Mouse (Mus musculus) embryonic facial prominence, embryonic 12.5 days (tissue): ENCODE measurements around the gene Ccnl2. TPM values are rescaled to one million over a fixed set of nuclear protein-coding genes. Genes with fewer than 3 reads are reported as not detected.
A peak's percentile ranks its signal among the peaks of the same experiment; 100 is the strongest.

Experiments
- ATAC-seq: fragments of 200-750 bp; cut with Nextera tagmentation; 2 replicates; pipeline ENCODE4 v1.8.0; 2017; ENCODE audit not compliant: insufficient number of reproducible peaks, insufficient read depth, low FRiP score, low TSS enrichment
- H3K27ac ChIP-seq: fragments of 300-500 bp; sonication (generic); 2 replicates; pipeline ENCODE4 v1.5.1; 2016; ENCODE audit warnings: mild to moderate bottlenecking
- H3K27me3 ChIP-seq: fragments of 300-500 bp; sonication (generic); 2 replicates; pipeline ENCODE4 v1.6.1; 2016; ENCODE audit warnings: mild to moderate bottlenecking, moderate library complexity
- H3K36me3 ChIP-seq: fragments of 300-500 bp; sonication (generic); 2 replicates; pipeline ENCODE4 v1.6.1; 2016; ENCODE audit warnings: mild to moderate bottlenecking
- H3K4me1 ChIP-seq: fragments of 300-500 bp; sonication (generic); 2 replicates; pipeline ENCODE4 v1.6.1; 2016
- H3K4me2 ChIP-seq: fragments of 300-500 bp; sonication (generic); replicated peaks from 2 replicates; pipeline ENCODE4 v1.6.1; 2016; ENCODE audit warnings: mild to moderate bottlenecking, moderate library complexity
- H3K4me3 ChIP-seq: fragments of 300-500 bp; sonication (generic); 2 replicates; pipeline ENCODE4 v1.5.1; 2016; ENCODE audit warnings: mild to moderate bottlenecking
- H3K9ac ChIP-seq: fragments of 300-500 bp; sonication (generic); 2 replicates; pipeline ENCODE4 v1.6.1; 2016; ENCODE audit warnings: mild to moderate bottlenecking, moderate library complexity
- H3K9me3 ChIP-seq: fragments of 300-500 bp; sonication (generic); 2 replicates; pipeline ENCODE4 v1.6.1; 2016; ENCODE audit warnings: mild to moderate bottlenecking, moderate library complexity
- WGBS: fragments of 180-500 bp; shearing (Covaris S2); methylation state at CpG from one replicate; pipeline ENCODE4 v1.1.7; 2016; 5-methylcytosine and 5-hydroxymethylcytosine counted together
- polyA plus RNA-seq: library from polyadenylated mRNA; unstranded; fragments of >200 nt; fragmentation: Nextera tagmentation; extraction: Ambion mirVana; gene quantifications from 2 replicates; pipeline ENCODE4 v1.2.1, GENCODE M21; 2016

Ccnl2 gene
- polyA plus RNA-seq, 1 experiment from 2014 or later, result 243 TPM

DNA sequence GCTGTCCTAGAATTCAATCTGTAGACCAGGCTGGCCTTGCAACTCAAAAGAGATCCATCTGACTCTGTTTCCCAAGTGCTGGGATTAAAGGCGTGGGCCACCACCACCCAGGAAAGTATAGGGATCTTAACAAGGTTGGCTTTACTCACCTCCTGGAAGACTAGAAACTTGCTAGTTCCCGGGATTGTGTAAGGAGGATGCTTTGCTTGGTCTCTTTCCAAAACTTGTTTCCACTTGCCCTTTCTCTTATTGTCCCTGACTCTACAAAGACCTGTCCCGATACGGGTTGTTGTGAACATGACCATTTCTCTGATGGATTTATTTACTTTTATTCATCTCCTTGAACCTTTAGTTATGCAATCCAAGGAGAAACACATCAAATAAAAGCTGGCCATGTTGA is 17.6 kb downstream of the Ccnl2 start:
- peaks cover 23% of the 10 kb centered on the region for H3K36me3 ChIP-seq
- no peak for ATAC-seq

DNA sequence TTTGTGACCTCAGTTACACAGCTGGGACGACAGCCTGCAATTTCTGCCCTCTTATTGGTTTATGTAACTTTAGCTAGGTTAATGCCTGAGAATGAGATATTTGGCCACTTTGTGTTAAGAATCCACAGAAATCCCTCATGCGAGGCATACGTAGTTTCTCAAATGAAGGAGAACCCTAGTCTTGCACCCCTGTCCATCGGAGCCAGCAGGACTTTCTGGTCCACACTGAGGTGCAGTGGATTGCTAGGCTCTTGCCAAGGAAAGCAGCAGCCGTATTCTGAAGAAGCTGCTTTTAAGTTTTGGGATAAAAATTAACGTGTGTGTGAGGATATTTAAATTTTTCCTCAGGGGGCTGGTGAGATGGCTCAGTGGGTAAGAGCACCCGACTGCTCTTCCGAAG is 18.3 kb downstream of the Ccnl2 start:
- ATAC-seq, result no peak
- H3K4me1 ChIP-seq, result peaks cover 26% of the 10 kb centered on the region
- peaks cover 15% of the 10 kb centered on the region for H3K36me3 ChIP-seq
- H3K27ac ChIP-seq, result peak overlapping the region; percentile 18
- H3K4me2 ChIP-seq, result peak overlapping the region; percentile 85; the same call in 1 of the 2 replicates
- H3K4me3 ChIP-seq, result peak overlapping the region; percentile 92
- no peaks in the 10 kb centered on the region for H3K9me3 ChIP-seq
- no peak overlapping the region for H3K9ac ChIP-seq
- 57% methylated on average over 8 of the region's 8 CpGs for WGBS
- H3K27me3 ChIP-seq, result no peaks in the 10 kb centered on the region

More for the DNA sequence above, 17.6 kb downstream of the Ccnl2 start:
- Histone ChIP-seq H3K4me3 (no peak overlapping the region), H3K4me1 (peaks cover 26% of the 10 kb centered on the region), H3K27me3 (no peaks in the 10 kb centered on the region), H3K27ac (no peak overlapping the region), H3K9ac (no peak overlapping the region), H3K4me2 (no peak overlapping the region), H3K9me3 (no peaks in the 10 kb centered on the region)
- 93% methylated on average over 4 of the region's 4 CpGs for WGBS

DNA sequence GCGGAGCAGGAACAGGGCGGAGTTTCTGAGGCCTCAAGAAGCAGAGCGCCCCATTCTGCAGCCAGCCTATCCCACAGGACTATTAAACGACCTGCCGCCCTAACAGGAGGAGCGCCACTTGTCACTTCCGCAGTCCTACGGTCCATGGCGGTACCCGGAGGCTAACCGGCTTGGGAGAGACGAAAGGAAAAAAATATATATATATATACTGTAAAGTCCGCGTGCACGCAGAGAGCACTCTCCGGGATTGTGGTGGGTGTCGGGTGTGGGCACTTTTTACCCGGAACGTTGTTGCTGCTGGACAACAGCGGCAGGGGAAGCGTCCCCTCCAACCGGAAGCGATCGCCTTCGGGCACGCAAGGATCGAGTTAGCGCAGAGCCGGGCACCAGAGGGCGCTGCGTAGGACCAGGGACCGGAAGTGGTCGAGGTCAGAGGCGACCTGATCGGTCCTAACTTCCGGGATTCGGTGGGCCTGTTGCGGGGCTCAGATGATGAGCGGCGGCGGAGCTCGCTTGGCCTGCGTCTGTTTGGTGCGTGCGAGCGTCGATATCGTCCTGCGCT is 19.0 kb downstream of the Ccnl2 start, which contains the start of gene Aurkaip1:
Gene Aurkaip1, plus strand, starts transcription at position 68 of the 562 bp plus-strand sequence.
- peak within 1 kb of the TSS; percentile 96 for H3K9ac ChIP-seq
- peak within 1 kb of the TSS; percentile 92 for H3K4me3 ChIP-seq
- under 1% methylated on average over 49 of the region's 49 CpGs for WGBS
- H3K27ac ChIP-seq, result peak within 1 kb of the TSS; percentile 87
- peaks cover 12% of the 10 kb centered on the region; the same call in 1 of the 2 replicates for H3K36me3 ChIP-seq
- peak within 1 kb of the TSS; percentile 85 for H3K4me2 ChIP-seq
- peak; percentile 90 for ATAC-seq
- H3K27me3 ChIP-seq, result no peaks in the 10 kb centered on the region
- no peaks in the 10 kb centered on the region for H3K9me3 ChIP-seq
- peaks cover 26% of the 10 kb centered on the region for H3K4me1 ChIP-seq

DNA sequence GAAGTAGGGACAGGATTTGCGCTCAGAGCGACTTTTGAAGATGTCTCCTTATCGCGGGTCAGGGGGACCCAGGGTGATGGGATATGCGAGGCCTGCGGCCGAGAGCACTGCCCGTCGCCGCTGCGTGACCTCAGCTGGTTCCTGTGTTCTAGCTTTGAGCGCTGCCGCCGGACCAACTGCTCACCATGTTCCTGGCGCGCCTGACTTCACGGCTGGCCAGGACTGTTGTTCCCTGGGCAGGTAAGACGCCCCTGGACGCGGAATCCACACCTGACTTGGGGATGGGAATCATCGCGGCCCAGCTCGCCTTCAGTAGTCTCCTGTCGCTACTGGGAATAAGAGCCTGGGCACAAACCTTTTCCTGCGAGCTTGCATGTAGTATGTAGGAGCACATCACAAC is 19.5 kb downstream of the Ccnl2 start:
- H3K4me2 ChIP-seq, result peak overlapping the region; percentile 85
- peaks cover 26% of the 10 kb centered on the region for H3K4me1 ChIP-seq
- 0 out of 2 replicates have a peak, but pooled peaks have one; percentile 17 for ATAC-seq
- WGBS, result 1% methylated on average over 25 of the region's 25 CpGs
- H3K4me3 ChIP-seq, result peak overlapping the region; percentile 92
- H3K36me3 ChIP-seq, result peaks cover 8% of the 10 kb centered on the region; the same call in 1 of the 2 replicates
- H3K9me3 ChIP-seq, result no peaks in the 10 kb centered on the region
- H3K27me3 ChIP-seq, result no peaks in the 10 kb centered on the region
- peak overlapping the region; percentile 87 for H3K27ac ChIP-seq
- peak overlapping the region; percentile 96 for H3K9ac ChIP-seq

DNA sequence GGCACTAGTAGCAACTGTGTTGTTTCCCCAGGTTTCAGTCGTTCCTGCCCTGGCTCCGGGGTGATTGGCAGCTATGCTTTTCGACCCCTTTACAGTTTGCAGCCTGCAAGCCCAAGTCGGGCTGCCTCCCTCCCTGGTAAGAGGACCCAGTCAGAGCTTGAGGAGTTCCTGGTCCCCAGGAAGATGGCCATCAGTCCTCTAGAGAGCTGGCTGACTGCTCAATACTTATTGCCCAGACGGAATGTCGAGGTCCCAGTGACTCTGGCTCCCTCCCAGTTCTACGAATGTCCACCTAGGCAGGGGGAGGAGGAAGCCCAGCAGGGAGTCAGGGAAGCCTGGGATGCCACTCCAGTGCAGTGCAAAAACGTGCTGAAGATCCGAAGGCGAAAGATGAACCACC is 20.0 kb downstream of the Ccnl2 start:
- 0 out of 2 replicates have a peak overlapping the region, but pooled peaks have one; percentile 87 for H3K27ac ChIP-seq

DNA sequence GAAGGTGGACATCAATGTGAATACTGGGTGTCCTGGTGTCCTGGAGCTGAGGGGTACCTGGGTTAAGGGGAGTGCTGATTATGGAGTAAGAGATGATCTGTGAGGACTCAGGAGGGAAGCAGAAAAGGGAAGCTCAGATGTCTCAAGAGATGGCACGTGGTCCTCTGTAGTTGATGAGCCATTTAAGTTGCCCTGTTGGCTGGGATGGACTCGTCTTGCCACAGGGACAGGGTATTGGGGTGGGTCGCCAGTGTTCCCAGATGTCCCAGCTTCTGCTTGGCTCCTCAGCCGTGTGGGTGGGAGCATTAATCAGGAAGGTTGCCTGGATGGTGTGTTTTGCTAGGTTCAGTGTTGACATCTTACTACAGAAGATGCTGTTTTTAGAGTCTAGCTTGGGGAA is 20.9 kb downstream of the Ccnl2 start:
- Histone ChIP-seq H3K4me2 (no peak overlapping the region), H3K4me3 (0 out of 2 replicates have a peak overlapping the region, but pooled peaks have one; percentile 16)
- 89% methylated on average over 4 of the region's 4 CpGs for whole genome bisulfite sequencing

More for the DNA sequence above, 20.0 kb downstream of the Ccnl2 start:
- Histone ChIP-seq H3K4me2 (peak overlapping the region; percentile 85), H3K9me3 (no peaks in the 10 kb centered on the region), H3K27me3 (no peaks in the 10 kb centered on the region), H3K36me3 (peaks cover 8% of the 10 kb centered on the region; the same call in 1 of the 2 replicates), H3K9ac (peak overlapping the region; percentile 96), H3K4me1 (peaks cover 26% of the 10 kb centered on the region), H3K4me3 (peak overlapping the region; percentile 92)
- WGBS, result 57% methylated on average over 10 of the region's 10 CpGs
- ATAC-seq, result no peak

DNA sequence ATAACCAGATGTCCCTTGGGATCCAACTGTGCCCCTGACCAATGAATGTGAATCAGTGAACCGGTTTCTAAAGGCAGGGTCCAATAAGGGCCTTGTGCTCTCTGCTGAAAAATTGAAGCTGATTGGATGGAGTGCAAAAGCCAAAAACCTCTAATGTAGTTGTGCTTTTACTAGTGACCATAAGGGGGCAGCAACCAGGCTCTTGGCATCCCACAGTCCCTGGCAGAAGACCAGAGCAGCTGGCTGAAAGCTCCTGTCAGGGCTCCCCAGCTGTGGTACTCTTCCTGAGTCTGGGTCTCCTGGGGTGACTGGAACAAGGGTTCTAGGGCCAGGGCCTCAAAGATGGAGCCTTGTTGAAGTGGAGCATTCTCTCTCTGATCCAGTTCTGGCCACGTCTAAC is 21.5 kb downstream of the Ccnl2 start:
- peak overlapping the region; percentile 17; the same call in 1 of the 2 replicates for H3K4me2 ChIP-seq
- H3K4me1 ChIP-seq, result peaks cover 26% of the 10 kb centered on the region
- 43% methylated on average over 2 of the region's 2 CpGs for WGBS
- ATAC-seq, result no peak
- no peaks in the 10 kb centered on the region for H3K9me3 ChIP-seq
- H3K27ac ChIP-seq, result peak overlapping the region; percentile 4; the same call in 1 of the 2 replicates
- no peaks in the 10 kb centered on the region for H3K27me3 ChIP-seq
- no peak overlapping the region for H3K9ac ChIP-seq
- no peaks in the 10 kb centered on the region; the same call in 1 of the 2 replicates for H3K36me3 ChIP-seq
- H3K4me3 ChIP-seq, result peak overlapping the region; percentile 16; the same call in 1 of the 2 replicates

More for the DNA sequence above, 20.9 kb downstream of the Ccnl2 start:
- Histone ChIP-seq H3K9ac (no peak overlapping the region), H3K36me3 (no peaks in the 10 kb centered on the region; the same call in 1 of the 2 replicates), H3K4me1 (peaks cover 26% of the 10 kb centered on the region), H3K9me3 (no peaks in the 10 kb centered on the region), H3K27me3 (no peaks in the 10 kb centered on the region), H3K27ac (no peak overlapping the region)
- ATAC-seq, result no peak

DNA sequence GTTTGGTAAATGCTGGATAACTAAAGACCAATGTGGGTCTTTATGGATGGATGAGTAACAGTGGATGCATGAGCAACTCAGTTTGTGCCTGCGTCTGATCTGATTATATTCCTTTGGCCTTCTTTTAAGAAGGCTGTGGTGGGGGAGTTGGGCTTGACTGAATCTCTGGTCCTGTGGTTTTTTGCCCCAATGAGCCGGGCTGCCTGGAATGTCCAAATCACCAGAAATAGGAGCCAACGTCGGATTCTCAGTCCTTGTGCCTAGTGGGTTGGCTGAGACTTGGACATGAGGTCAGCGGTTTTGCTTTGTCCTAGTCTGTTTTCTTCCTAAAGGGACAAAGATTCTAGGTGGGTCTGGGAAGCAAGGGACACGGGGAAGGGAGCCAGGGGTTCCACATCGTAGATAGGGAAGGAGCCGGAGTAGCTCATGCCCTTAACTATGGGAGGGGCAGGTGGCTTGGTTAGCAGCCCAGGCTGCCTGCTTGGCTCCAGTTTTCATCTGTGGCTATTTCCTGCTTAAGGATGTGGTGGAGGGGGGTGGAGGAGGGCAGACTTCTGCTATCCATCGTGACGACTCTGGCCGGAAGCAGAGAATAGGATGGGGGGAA is 25.2 kb downstream of the Ccnl2 start:
- WGBS, result 77% methylated on average over 11 of the region's 11 CpGs
- no peaks in the 10 kb centered on the region for H3K9me3 ChIP-seq
- H3K27ac ChIP-seq, result no peak overlapping the region
- H3K9ac ChIP-seq, result no peak overlapping the region
- peaks cover 3% of the 10 kb centered on the region for H3K36me3 ChIP-seq
- H3K27me3 ChIP-seq, result no peaks in the 10 kb centered on the region
- H3K4me1 ChIP-seq, result peaks cover 46% of the 10 kb centered on the region
- no peak for ATAC-seq
- no peak overlapping the region for H3K4me3 ChIP-seq
- no peak overlapping the region for H3K4me2 ChIP-seq

DNA sequence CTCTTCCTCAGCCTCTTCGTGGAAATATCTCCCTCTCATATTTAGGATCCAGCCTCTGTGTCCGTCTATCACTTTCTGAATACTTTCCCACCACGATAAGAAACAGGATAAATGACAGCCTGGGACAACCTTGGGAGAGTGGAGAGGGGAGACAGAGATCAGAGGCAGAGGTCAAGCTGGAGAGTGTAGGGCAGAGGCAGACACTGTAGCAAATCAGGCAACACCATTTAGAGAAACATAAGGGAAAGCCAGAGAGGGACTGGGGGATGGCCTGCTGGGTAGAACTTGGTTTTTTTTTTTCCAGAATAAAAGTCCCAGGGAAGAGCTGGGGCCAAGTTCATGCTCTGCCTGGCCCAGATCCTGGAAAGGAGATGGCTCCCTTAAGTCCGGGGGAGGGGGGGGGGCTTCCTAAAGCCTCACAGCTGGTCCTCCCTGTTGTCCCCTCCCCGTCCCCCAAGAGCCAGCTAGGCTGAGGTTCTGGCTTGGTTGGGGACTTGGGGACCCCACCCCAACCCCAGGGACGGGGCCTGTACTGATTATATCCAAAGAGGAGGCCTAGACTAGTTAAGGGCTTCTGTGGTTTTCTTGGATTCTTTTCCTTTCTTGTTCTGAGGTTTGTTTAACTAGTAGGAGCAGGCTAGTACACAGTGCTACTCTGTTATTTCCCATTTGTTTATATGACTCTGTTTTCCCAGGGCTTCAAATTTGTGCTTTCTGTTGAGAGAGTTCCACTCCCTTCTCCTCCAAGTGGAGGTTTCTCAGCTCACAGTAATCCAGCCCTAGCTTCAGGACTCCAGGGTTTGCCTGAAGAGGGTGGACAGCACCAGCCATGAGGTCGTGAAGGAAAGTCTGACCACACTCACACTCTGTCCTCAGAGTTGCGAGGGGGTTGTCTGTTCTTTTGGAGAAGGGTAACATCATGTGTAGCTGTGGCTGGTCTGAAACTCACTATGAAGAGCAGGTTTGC is 26.2 kb downstream of the Ccnl2 start:
- Histone ChIP-seq H3K27me3 (no peaks in the 10 kb centered on the region), H3K4me1 (peaks cover 37% of the 10 kb centered on the region), H3K36me3 (peaks cover 12% of the 10 kb centered on the region), H3K4me2 (peak overlapping the region; percentile 94; the same call in 1 of the 2 replicates), H3K27ac (peak overlapping the region; percentile 52), H3K4me3 (no peak overlapping the region), H3K9me3 (no peaks in the 10 kb centered on the region), H3K9ac (no peak overlapping the region)
- 49% methylated on average over 8 of the region's 8 CpGs for WGBS
- ATAC-seq, result no peak

DNA sequence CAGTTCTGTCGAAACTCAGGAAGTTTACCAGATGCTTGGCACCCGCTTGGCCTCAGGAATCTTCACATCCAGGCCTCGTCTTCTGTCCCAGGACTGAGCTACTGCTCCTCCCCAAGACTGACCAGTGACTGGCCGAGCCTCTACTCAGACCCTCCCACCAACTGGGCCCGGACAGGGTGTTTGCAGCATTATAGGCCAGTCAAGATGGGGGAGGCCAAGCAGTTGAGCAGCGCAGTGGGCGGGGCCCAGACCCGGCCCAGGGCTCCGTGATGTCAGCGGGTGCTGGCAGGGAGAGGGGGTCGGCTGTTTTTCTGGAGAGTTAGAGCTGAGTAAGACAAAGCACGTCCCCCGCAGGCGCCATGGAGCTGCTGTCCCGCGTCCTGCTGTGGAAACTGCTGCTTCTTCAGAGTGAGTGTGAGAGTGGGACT is 27.2 kb downstream of the Ccnl2 start, which contains the start of gene Mxra8:
Gene Mxra8, plus strand, starts transcription at position 198 of the 428 bp plus-strand sequence.
- WGBS, result 2% methylated on average over 16 of the region's 16 CpGs
- peak; percentile 79 for ATAC-seq
- Histone ChIP-seq H3K9ac (peak within 1 kb of the TSS; percentile 61), H3K9me3 (no peaks in the 10 kb centered on the region), H3K27ac (peak within 1 kb of the TSS; percentile 52), H3K4me3 (peak within 1 kb of the TSS; percentile 47), H3K4me1 (peaks cover 28% of the 10 kb centered on the region), H3K36me3 (peaks cover 15% of the 10 kb centered on the region), H3K27me3 (no peaks in the 10 kb centered on the region), H3K4me2 (peak within 1 kb of the TSS; percentile 94)
